In the genomic region with DNA sequence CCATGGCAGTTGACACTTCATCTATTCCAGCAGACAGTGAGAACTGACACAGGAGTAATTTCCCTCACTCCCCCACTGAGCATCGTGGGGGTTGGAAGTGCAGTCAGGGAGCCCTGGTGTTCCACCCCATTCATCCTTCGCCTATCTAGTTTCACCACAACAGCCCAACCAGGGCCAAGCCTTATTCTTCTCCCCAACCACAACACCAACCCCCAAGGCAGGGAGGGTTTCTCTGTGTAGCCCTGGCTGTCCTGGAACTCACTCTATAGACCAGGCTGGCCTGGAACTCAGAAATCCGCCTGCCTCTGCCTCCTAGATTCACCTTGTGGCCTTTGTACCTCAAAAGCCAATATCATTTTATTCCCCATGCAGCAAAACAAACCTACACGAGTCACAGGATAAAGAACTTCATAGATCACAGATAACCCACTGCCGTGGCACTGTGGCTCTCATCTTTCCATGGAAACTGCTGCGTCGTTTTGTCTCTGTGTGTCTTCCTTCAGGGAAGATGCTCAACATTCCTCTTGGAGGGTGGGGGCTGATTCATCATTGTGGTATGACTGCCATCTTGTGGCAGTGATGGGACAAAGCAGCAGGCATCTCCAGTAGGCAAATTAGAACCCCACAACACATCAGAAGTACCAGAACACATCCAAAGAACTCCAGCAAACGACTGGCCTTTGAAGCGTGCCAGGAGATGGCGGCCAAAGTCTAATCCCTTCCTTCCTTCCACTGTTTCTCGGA, we compare ENCODE assay signal across 9 mouse cellular contexts.
DNase-seq lines count a peak whose midpoint lies in the region; ATAC-seq lines count a peak whose summit lies in the region.
"Had no signal": no experiment of that assay in that cellular context is flagged by ENCODE, and none has a peak within 500 bp of the region (broad histone marks: within the 10 kb centered on the region; RNA-seq: fewer than 3 reads in every experiment).

No protein-coding gene starts in this region.

- no peak overlapping the region for H3K9ac ChIP-seq in neural tube, embryonic 12.5 days
- H3K9ac ChIP-seq: heart, embryonic 15.5 days had no signal

- no peak overlapping the region for H3K4me3 ChIP-seq in neural tube, embryonic 12.5 days
- H3K4me3 ChIP-seq: heart, embryonic 15.5 days had no signal

- no peak overlapping the region for H3K4me2 ChIP-seq in neural tube, embryonic 12.5 days (replicated peaks)
- H3K4me2 ChIP-seq: heart, embryonic 15.5 days had no signal

- intact Hi-C loops in left cerebral cortex, postnatal 4 days (cut with DNase I), result loop anchor here (10.0 kb wide), 1 partner anchor 667 kb away; no protein-coding TSS in a partner anchor

- H3K4me1 ChIP-seq in neural tube, embryonic 12.5 days, result no peaks in the 10 kb centered on the region
- H3K4me1 ChIP-seq: heart, embryonic 15.5 days had no signal

- H3K9me3 ChIP-seq in neural tube, embryonic 12.5 days, result no peaks in the 10 kb centered on the region
- H3K9me3 ChIP-seq: heart, embryonic 15.5 days had no signal

- peak; percentile 33 for DNase-seq in thymus, postnatal 0 days (ENCODE audit: low spot score)
- no peak for DNase-seq in thymus, adult 18-20 months
- DNase-seq in brain, embryonic 18.5 days (ENCODE audit: low read depth, low spot score), result peak; percentile 67
- peak; percentile 2 for DNase-seq in fibroblast of lung, adult 2 months (ENCODE audit: low read depth)
- DNase-seq in kidney, adult 8-10 months, result peak; percentile 34 to 44
- peak; percentile 48 for DNase-seq in left cerebral cortex, postnatal 4 days

- WGBS in neural tube, embryonic 12.5 days, result 40% methylated on average over 11 of the region's 11 CpGs

- 0 out of 2 replicates have a peak, but pooled peaks have one; percentile 25 for ATAC-seq in neural tube, embryonic 12.5 days (ENCODE audit: low FRiP score, low read depth)
- ATAC-seq in monocyte, adult 5-6 weeks (replicated peaks; ENCODE audit: insufficient number of reproducible peaks, low FRiP score, low TSS enrichment, poor library complexity, severe bottlenecking), result no peak

- no peaks in the 10 kb centered on the region for H3K27me3 ChIP-seq in neural tube, embryonic 12.5 days (replicated peaks)
- H3K27me3 ChIP-seq: heart, embryonic 15.5 days had no signal

- no peak overlapping the region for H3K27ac ChIP-seq in neural tube, embryonic 12.5 days
- H3K27ac ChIP-seq: heart, embryonic 15.5 days had no signal

- no peaks in the 10 kb centered on the region for H3K36me3 ChIP-seq in neural tube, embryonic 12.5 days
- H3K36me3 ChIP-seq: heart, embryonic 15.5 days had no signal

Comparison
In these comparisons a context has a peak if more than half of its experiments do, and no peak if none do; other contexts are left out.
1. DNase-seq: peak in thymus, postnatal 0 days (single experiment), brain, embryonic 18.5 days (single experiment), fibroblast of lung, adult 2 months (single experiment), kidney, adult 8-10 months (2 of 2) and left cerebral cortex, postnatal 4 days (single experiment); none in thymus, adult 18-20 months (0 of 2).